Mouse (Mus musculus) cortical plate, adult 2 months (tissue): ENCODE measurements at regions not wholly inside any gene's neighbourhood (a gene's known extent, or its start where the extent isn't known, plus 50 kb on each side); places are given as distances from the start of the nearest gene placed in this dataset.

Source experiments
- CTCF ChIP-seq: fragments of 200-500 bp; IDR thresholded peaks from 2 replicates; pipeline ENCODE4 v1.5.1; 2011; ENCODE audit warnings: mild to moderate bottlenecking, control low read depth, low read length; ENCODE audit not compliant: insufficient read depth; ENCODE audit errors: extremely low read depth
- POLR2A ChIP-seq: fragments of 200-500 bp; IDR thresholded peaks from 2 replicates; pipeline ENCODE4 v1.6.1; 2011; ENCODE audit warnings: mild to moderate bottlenecking, low read length, control low read depth; ENCODE audit not compliant: insufficient read depth; ENCODE audit errors: extremely low read depth

- no peak for TF ChIP-seq POLR2A
- no peak for TF ChIP-seq CTCF
Observed at GRCm38 (mm10) chr11:8254036-8254435, 410.3 kb downstream of the Tns3 start.
